8 mouse cellular contexts compared by ENCODE assay signal in the genomic region with DNA sequence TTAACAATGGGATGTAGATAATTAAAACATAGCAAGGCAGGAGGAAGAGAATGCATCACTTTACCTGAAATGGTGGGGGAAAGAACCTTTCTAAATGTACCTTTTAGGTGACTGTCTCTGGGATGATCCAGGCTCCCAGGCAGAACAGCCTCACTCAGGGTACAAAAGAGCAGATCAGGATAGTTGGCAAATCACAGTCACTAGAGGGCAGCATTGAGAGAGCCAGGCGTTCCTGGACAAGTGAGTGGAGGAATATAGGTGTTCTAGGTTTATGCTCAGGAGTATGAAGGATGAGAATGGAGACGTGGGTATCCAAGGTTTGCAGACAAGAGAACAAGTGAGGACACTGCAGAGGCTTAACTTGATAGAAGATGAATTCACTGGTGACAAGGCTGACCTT.
A peak's percentile ranks its signal among the peaks of the same experiment; 100 is the strongest.
DNase-seq lines count a peak whose midpoint lies in the region; ATAC-seq lines count a peak whose summit lies in the region.

No protein-coding gene starts in this region.

- WGBS in liver, embryonic 12.5 days (ENCODE audit: insufficient replicate concordance): 7% methylated on average over 2 of the region's 2 CpGs

- H3K27ac ChIP-seq in liver, embryonic 12.5 days: no peak overlapping the region

- no peaks in the 10 kb centered on the region for H3K9me3 ChIP-seq in liver, embryonic 12.5 days (replicated peaks)

- no peaks in the 10 kb centered on the region for H3K27me3 ChIP-seq in liver, embryonic 12.5 days (replicated peaks)

- H3K4me1 ChIP-seq in liver, embryonic 12.5 days: no peaks in the 10 kb centered on the region

- 0 out of 2 replicates have a peak, but pooled peaks have one; percentile 57 for ATAC-seq in liver, embryonic 12.5 days
- no peak for ATAC-seq in monocyte, adult 5-6 weeks (replicated peaks; ENCODE audit: insufficient number of reproducible peaks, low FRiP score, low TSS enrichment, poor library complexity, severe bottlenecking)

- H3K9ac ChIP-seq in liver, embryonic 12.5 days: no peak overlapping the region

- H3K36me3 ChIP-seq in liver, embryonic 12.5 days: no peaks in the 10 kb centered on the region

- peak; percentile 11 to 27 for DNase-seq in CD8-positive naive resting alpha-beta T cell, adult 2 months (ENCODE audit: low read depth in 2 of 2, low spot score in 2 of 2)
- peak; percentile 1 for DNase-seq in T-cell, adult 2 months (ENCODE audit: low spot score)
- peak; percentile 31 to 68 for DNase-seq in cerebellum, postnatal 25 days
- peak; percentile 42 to 64 for DNase-seq in frontal cortex, postnatal 36 days (ENCODE audit: low spot score in 2 of 2)
- DNase-seq in kidney, postnatal 10 days: peak; percentile 68
- DNase-seq in retina, adult 2 months (ENCODE audit: low read depth, low spot score): peak; percentile 28

- H3K4me3 ChIP-seq in liver, embryonic 12.5 days: no peak overlapping the region

- H3K4me2 ChIP-seq in liver, embryonic 12.5 days: no peak overlapping the region

Comparison
In these comparisons a context has a peak if more than half of its experiments do, and no peak if none do; other contexts are left out.
1. DNase-seq: peak in every context shown above with its lines; median percentile 68 in kidney, postnatal 10 days; 53 in frontal cortex, postnatal 36 days; 50 in cerebellum, postnatal 25 days; 28 in retina, adult 2 months; 19 in CD8-positive naive resting alpha-beta T cell, adult 2 months; 1 in T-cell, adult 2 months.